Mouse (Mus musculus) heart, embryonic 12.5 days (tissue): ENCODE measurements at regions not wholly inside any gene's neighbourhood (a gene's known extent, or its start where the extent isn't known, plus 50 kb on each side); places are given as distances from the start of the nearest gene placed in this dataset.

Source experiments
- ATAC-seq: fragments of 200-750 bp; cut with Nextera tagmentation; 2 replicates; pipeline ENCODE4 v1.8.0; 2017; ENCODE audit warnings: moderate TSS enrichment, moderate library complexity; ENCODE audit not compliant: insufficient number of reproducible peaks, low FRiP score
- H3K27ac ChIP-seq: fragments of 300-500 bp; sonication (generic); 2 replicates; pipeline ENCODE4 v1.5.1; 2016; ENCODE audit warnings: mild to moderate bottlenecking, moderate library complexity; ENCODE audit not compliant: poor library complexity, severe bottlenecking
- H3K27me3 ChIP-seq: fragments of 300-500 bp; sonication (generic); replicated peaks from 2 replicates; pipeline ENCODE4 v1.6.1; 2016; ENCODE audit warnings: mild to moderate bottlenecking, moderate library complexity
- H3K36me3 ChIP-seq: fragments of 300-500 bp; sonication (generic); 2 replicates; pipeline ENCODE4 v1.6.1; 2016; ENCODE audit warnings: mild to moderate bottlenecking, moderate library complexity
- H3K4me1 ChIP-seq: fragments of 300-500 bp; sonication (generic); replicated peaks from 2 replicates; pipeline ENCODE4 v1.6.1; 2016; ENCODE audit warnings: mild to moderate bottlenecking
- H3K4me2 ChIP-seq: fragments of 300-500 bp; sonication (generic); 2 replicates; pipeline ENCODE4 v1.6.1; 2016; ENCODE audit warnings: mild to moderate bottlenecking, moderate library complexity
- H3K4me3 ChIP-seq: fragments of 300-500 bp; sonication (generic); 2 replicates; pipeline ENCODE4 v1.5.1; 2016; ENCODE audit warnings: mild to moderate bottlenecking
- H3K9ac ChIP-seq: fragments of 300-500 bp; sonication (generic); 2 replicates; pipeline ENCODE4 v1.6.1; 2016; ENCODE audit warnings: mild to moderate bottlenecking, moderate library complexity
- H3K9me3 ChIP-seq: fragments of 300-500 bp; sonication (generic); replicated peaks from 2 replicates; pipeline ENCODE4 v1.6.1; 2016; ENCODE audit warnings: mild to moderate bottlenecking, moderate library complexity
- WGBS: fragments of 180-500 bp; shearing (Covaris S2); methylation state at CpG from one replicate; pipeline ENCODE4 v1.1.7; 2016; 5-methylcytosine and 5-hydroxymethylcytosine counted together

DNA sequence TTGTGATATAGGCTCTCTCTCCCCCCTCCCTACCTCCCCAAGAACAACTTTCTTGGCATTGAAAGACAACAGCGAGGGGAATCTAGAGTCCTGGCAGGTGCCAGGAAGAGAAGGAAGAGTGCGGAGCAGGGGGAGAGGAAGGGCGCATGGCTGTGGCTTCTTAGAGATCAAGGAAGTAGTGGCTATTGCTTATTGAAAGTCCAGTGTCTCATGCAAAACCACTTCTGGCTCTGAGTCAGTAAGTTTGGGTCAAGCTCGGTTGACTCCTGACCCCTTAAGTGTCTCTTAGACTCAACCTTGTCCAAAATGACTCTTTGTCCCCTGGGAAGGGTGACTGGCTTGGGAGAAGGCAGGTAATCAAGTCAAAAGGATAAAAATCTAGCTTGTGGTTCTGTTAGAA lies 131.1 kb downstream of the Drd1 start:
- H3K27me3 ChIP-seq = no peaks in the 10 kb centered on the region
- no peaks in the 10 kb centered on the region for H3K36me3 ChIP-seq
- no peak for ATAC-seq
- H3K4me2 ChIP-seq = no peak overlapping the region
- H3K27ac ChIP-seq = no peak overlapping the region
- WGBS = 75% methylated on average over 4 of the region's 4 CpGs
- H3K4me1 ChIP-seq = peaks cover 29% of the 10 kb centered on the region
- no peak overlapping the region for H3K9ac ChIP-seq
- no peaks in the 10 kb centered on the region for H3K9me3 ChIP-seq
- H3K4me3 ChIP-seq = no peak overlapping the region

DNA sequence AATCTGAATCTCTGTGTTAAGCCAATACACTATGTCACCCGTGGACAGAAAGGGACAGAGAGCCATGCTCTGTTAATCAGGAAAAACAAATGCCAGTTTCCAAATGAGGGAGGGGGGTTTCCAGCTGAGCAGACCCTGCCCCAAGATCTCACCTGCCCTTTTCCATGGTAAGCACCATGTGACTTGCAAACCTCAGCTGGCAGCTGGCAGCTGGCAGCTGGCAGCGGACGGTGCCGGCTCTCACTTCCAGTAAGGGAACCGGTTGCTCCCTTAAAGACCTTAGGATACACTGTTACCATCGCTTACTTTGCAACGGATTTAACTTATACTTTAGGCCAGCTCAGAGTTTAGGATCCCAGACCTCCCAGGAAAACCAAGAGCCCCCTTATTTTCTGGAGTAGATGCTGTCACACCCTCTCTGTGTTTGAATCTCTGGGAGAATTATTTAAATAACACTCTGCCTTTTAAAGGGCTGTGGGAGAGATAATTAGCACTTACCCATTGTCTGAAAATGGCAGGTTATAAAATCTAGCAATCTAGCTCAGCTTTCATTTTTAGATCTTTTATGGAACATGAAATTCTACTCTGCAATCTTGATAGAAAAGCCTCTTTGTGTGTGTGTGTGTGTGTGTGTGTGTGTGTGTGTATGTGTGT lies 131.7 kb downstream of the Drd1 start:
- Histone ChIP-seq H3K9ac (no peak overlapping the region), H3K27me3 (no peaks in the 10 kb centered on the region), H3K4me3 (no peak overlapping the region), H3K4me2 (no peak overlapping the region), H3K36me3 (no peaks in the 10 kb centered on the region), H3K4me1 (peaks cover 34% of the 10 kb centered on the region), H3K27ac (no peak overlapping the region), H3K9me3 (no peaks in the 10 kb centered on the region)
- no peak for ATAC-seq
- 84% methylated on average over 7 of the region's 7 CpGs for WGBS

GRCm38 (mm10) chr13:53921796-53922195 lies 133.7 kb downstream of the Drd1 start:
- Histone ChIP-seq H3K27me3 (no peaks in the 10 kb centered on the region), H3K9me3 (no peaks in the 10 kb centered on the region), H3K27ac (no peak overlapping the region; the same call in 1 of the 2 replicates), H3K9ac (no peak overlapping the region), H3K4me2 (no peak overlapping the region), H3K36me3 (no peaks in the 10 kb centered on the region), H3K4me1 (peaks cover 36% of the 10 kb centered on the region), H3K4me3 (no peak overlapping the region)
- peak; percentile 39; the same call in 1 of the 2 replicates for ATAC-seq
- 25% methylated on average over 5 of the region's 5 CpGs for WGBS

DNA sequence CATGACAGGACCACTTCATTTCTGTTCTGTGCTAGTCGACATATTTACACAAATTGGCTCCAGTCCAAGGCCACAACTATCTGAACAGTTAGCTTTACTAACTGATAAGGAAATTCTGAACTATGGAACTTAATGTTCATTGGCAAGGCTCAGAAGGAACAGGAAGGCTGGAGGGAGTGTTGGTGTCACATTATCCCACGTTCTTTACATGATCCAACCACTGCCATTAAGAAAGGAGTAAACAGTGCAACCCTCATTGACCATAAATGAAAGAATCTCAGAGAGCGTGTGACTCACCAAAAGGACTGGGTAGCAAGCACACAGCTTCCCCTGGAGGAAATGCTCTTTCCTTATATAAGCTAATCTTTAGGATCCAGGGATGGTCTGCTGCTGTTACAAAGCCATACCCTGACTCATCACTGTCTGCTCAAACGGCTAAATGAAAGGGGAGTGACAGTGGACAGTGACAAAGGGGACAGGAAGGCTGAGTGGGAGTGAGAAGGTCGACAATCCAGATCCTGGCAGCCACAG lies 135.6 kb downstream of the Drd1 start:
- peak overlapping the region; percentile 17 for H3K27ac ChIP-seq
- no peak overlapping the region for H3K9ac ChIP-seq
- no peak overlapping the region for H3K4me2 ChIP-seq
- ATAC-seq = 0 out of 2 replicates have a peak, but pooled peaks have one; percentile 51
- peaks cover 41% of the 10 kb centered on the region for H3K4me1 ChIP-seq
- H3K36me3 ChIP-seq = no peaks in the 10 kb centered on the region
- no peaks in the 10 kb centered on the region for H3K9me3 ChIP-seq
- WGBS = 23% methylated on average over 5 of the region's 5 CpGs
- no peaks in the 10 kb centered on the region for H3K27me3 ChIP-seq
- H3K4me3 ChIP-seq = no peak overlapping the region

DNA sequence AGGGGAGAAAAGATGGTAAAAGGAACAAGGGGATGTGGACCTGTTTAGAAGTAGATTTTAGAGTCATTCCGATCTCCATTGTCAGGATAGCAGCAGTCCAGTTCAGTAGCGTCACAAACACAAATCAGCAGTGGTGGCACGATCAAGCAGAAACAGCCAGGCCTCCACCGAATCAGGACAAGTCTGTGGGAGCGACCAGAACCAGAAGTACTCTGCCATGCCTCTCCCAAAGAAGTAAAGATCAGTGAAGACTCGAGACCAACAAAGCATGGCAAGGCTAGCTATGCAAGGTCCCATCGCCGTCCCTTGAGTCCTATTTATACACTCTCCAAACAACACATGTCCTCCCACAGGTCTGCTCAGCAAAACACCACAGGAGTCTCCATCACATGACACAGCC lies 140.0 kb downstream of the Drd1 start:
- WGBS = 65% methylated on average over 8 of the region's 8 CpGs
- Histone ChIP-seq H3K9ac (no peak overlapping the region), H3K4me3 (no peak overlapping the region), H3K27ac (no peak overlapping the region), H3K4me2 (no peak overlapping the region), H3K27me3 (no peaks in the 10 kb centered on the region), H3K36me3 (no peaks in the 10 kb centered on the region), H3K9me3 (no peaks in the 10 kb centered on the region), H3K4me1 (peaks cover 38% of the 10 kb centered on the region)
- no peak for ATAC-seq

DNA sequence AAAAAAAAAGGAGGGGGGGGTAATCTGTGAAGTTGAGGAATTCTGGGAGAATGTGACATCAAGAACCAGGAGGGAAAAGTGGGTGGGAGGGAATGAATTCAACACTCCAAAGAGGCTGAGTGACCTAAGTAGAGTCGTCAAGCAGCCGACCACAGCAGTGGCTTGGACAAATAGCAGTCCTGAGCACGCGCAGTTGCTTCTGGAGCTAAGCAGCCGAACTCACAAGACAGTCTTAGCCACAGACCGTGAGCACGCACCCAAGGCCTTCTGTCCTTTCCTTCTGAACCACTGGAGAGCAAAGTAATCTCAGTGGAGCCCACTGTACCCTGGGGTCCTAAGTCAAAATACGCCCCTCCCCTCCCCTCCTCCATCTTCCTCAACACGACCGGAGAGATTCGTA lies 141.1 kb downstream of the Drd1 start:
- Histone ChIP-seq H3K36me3 (no peaks in the 10 kb centered on the region), H3K27ac (no peak overlapping the region), H3K4me3 (no peak overlapping the region), H3K9me3 (no peaks in the 10 kb centered on the region), H3K9ac (no peak overlapping the region), H3K4me1 (peaks cover 27% of the 10 kb centered on the region), H3K27me3 (no peaks in the 10 kb centered on the region), H3K4me2 (no peak overlapping the region)
- WGBS = 74% methylated on average over 11 of the region's 11 CpGs
- no peak for ATAC-seq

GRCm38 (mm10) chr13:53913501-53913900 lies 142.0 kb downstream of the Drd1 start:
- WGBS = 51% methylated on average over 10 of the region's 10 CpGs
- H3K4me2 ChIP-seq = peak overlapping the region; percentile 36
- H3K4me1 ChIP-seq = peaks cover 20% of the 10 kb centered on the region
- H3K9me3 ChIP-seq = no peaks in the 10 kb centered on the region
- H3K27me3 ChIP-seq = no peaks in the 10 kb centered on the region
- H3K9ac ChIP-seq = no peak overlapping the region
- H3K27ac ChIP-seq = no peak overlapping the region
- no peak overlapping the region for H3K4me3 ChIP-seq
- no peaks in the 10 kb centered on the region for H3K36me3 ChIP-seq
- ATAC-seq = no peak

GRCm38 (mm10) chr13:53911846-53912245 lies 143.7 kb downstream of the Drd1 start:
- ATAC-seq = no peak
- Histone ChIP-seq H3K9me3 (no peaks in the 10 kb centered on the region), H3K4me3 (no peak overlapping the region), H3K4me1 (peaks cover 20% of the 10 kb centered on the region), H3K9ac (no peak overlapping the region), H3K27ac (no peak overlapping the region), H3K27me3 (no peaks in the 10 kb centered on the region), H3K4me2 (no peak overlapping the region), H3K36me3 (no peaks in the 10 kb centered on the region)
- WGBS = 40% methylated on average over 3 of the region's 3 CpGs

- Histone ChIP-seq H3K36me3 (no peaks in the 10 kb centered on the region), H3K9ac (no peak overlapping the region), H3K4me2 (no peak overlapping the region), H3K27ac (no peak overlapping the region), H3K27me3 (no peaks in the 10 kb centered on the region), H3K4me3 (no peak overlapping the region), H3K9me3 (no peaks in the 10 kb centered on the region), H3K4me1 (peaks cover 20% of the 10 kb centered on the region)
- 80% methylated on average over 8 of the region's 8 CpGs for WGBS
- no peak for ATAC-seq
Measured at GRCm38 (mm10) chr13:53911261-53911660, 144.2 kb downstream of the Drd1 start.

DNA sequence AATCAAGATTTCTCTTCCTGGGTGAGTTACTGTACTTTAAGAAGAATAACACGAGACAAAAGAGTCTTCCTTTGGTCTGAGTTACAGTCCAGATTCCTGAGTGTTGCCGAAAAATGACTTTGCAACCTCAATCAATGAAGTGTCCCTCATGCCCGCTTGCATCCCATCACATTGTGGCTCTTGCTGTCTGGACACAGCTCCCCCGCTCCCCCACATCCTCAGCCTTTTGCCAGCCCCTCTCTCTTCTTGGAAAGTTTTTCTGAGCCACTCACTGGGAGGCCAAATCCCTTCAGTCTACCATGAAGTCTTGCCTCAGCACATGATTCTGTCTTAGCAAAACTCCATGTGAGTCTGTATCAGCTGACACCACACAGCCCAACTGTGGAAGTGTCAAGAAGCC lies 145.3 kb downstream of the Drd1 start:
- Histone ChIP-seq H3K9me3 (no peaks in the 10 kb centered on the region), H3K36me3 (no peaks in the 10 kb centered on the region), H3K9ac (no peak overlapping the region), H3K27me3 (no peaks in the 10 kb centered on the region), H3K27ac (no peak overlapping the region), H3K4me2 (no peak overlapping the region), H3K4me3 (no peak overlapping the region), H3K4me1 (peaks cover 15% of the 10 kb centered on the region)
- no peak for ATAC-seq
- 80% methylated on average over 4 of the region's 4 CpGs for WGBS

DNA sequence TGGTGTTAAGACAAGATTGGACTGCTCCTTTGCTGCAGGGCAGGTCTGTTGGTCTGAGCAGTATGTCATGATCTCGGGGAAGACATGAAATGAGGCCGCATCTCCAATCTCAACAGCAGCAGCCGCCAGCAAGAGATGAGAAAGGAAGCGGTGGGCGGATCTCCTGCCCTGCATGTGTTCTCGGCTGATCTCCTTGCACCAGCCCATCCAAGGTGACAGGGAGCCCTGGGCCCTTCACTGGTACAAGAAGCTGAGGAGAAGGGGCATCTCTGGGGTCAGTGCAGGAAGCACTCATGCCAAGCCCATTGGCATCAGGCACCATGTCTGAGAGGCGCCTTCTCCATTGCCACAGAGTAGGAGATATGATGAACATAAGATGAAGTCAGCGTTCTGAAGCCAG lies 151.0 kb downstream of the Drd1 start:
- ATAC-seq = no peak
- Histone ChIP-seq H3K9ac (no peak overlapping the region), H3K36me3 (no peaks in the 10 kb centered on the region), H3K4me1 (peaks cover 25% of the 10 kb centered on the region), H3K27me3 (no peaks in the 10 kb centered on the region), H3K27ac (no peak overlapping the region), H3K4me2 (no peak overlapping the region), H3K9me3 (no peaks in the 10 kb centered on the region), H3K4me3 (no peak overlapping the region)
- WGBS = 71% methylated on average over 8 of the region's 8 CpGs

GRCm38 (mm10) chr13:53903626-53904025 lies 151.9 kb downstream of the Drd1 start:
- H3K9me3 ChIP-seq = no peaks in the 10 kb centered on the region
- no peak for ATAC-seq
- H3K4me3 ChIP-seq = no peak overlapping the region
- peaks cover 25% of the 10 kb centered on the region for H3K4me1 ChIP-seq
- H3K9ac ChIP-seq = no peak overlapping the region
- 43% methylated on average over 7 of the region's 7 CpGs for WGBS
- no peak overlapping the region for H3K27ac ChIP-seq
- H3K27me3 ChIP-seq = no peaks in the 10 kb centered on the region
- no peaks in the 10 kb centered on the region for H3K36me3 ChIP-seq
- peak overlapping the region; percentile 15; the same call in 1 of the 2 replicates for H3K4me2 ChIP-seq
